Mouse (Mus musculus) induced T-regulatory cell, adult 2 months (primary cell): ENCODE data around the gene Odf3.
A peak's percentile ranks its signal among the peaks of the same experiment; 100 is the strongest.

Experiments
- DNase-seq: peaks from one replicate; pipeline ENCODE4 v3.0.0-alpha.2; 2012; ENCODE audit warnings: low read depth

The Odf3 gene

GRCm38 (mm10) chr7:140844905-140845665, 2.5 kb upstream of the Odf3 start, which contains the start of gene Scgb1c1:
TSS of gene Scgb1c1 (plus strand) at chr7:140845547.
- peak; percentile 94 for DNase-seq

GRCm38 (mm10) chr7:140845683-140846082, 1.9 kb upstream of the Odf3 start:
- DNase-seq = no peak

GRCm38 (mm10) chr7:140846676-140847075, 929 bp upstream of the Odf3 start:
- no peak for DNase-seq

GRCm38 (mm10) chr7:140848591-140848990, 986 bp downstream of the Odf3 start:
- no peak for DNase-seq

GRCm38 (mm10) chr7:140851916-140852315, 4.3 kb downstream of the Odf3 start:
- no peak for DNase-seq

- no peak for DNase-seq
Observed at GRCm38 (mm10) chr7:140853386-140853785, 5.8 kb downstream of the Odf3 start.

- DNase-seq = no peak
Observed at GRCm38 (mm10) chr7:140854483-140854882, 6.9 kb downstream of the Odf3 start.

- DNase-seq = no peak
Observed at GRCm38 (mm10) chr7:140855181-140855580, 7.6 kb downstream of the Odf3 start.

GRCm38 (mm10) chr7:140855860-140856784, 8.5 kb downstream of the Odf3 start, which contains the start of gene Gm45785:
TSS of gene Gm45785 (minus strand) at chr7:140856331.
- DNase-seq = peak; percentile 92

- DNase-seq = peak; percentile 92
Observed at GRCm38 (mm10) chr7:140856785-140857549, 9.4 kb downstream of the Odf3 start, which contains the start of gene Ric8a. TSS of gene Ric8a (plus strand) at chr7:140856957.

- DNase-seq = no peak
Observed at GRCm38 (mm10) chr7:140857550-140858505, 10.2 kb downstream of the Odf3 start, which contains the start of gene Bet1l. TSS of gene Bet1l (minus strand) at chr7:140857577.

GRCm38 (mm10) chr7:140858746-140859145, 11.1 kb downstream of the Odf3 start:
- no peak for DNase-seq

GRCm38 (mm10) chr7:140859997-140860396, 12.4 kb downstream of the Odf3 start:
- DNase-seq = no peak

GRCm38 (mm10) chr7:140860728-140861127, 13.1 kb downstream of the Odf3 start:
- DNase-seq = no peak

- no peak for DNase-seq
Observed at GRCm38 (mm10) chr7:140864761-140865160, 17.2 kb downstream of the Odf3 start.

- no peak for DNase-seq
Observed at GRCm38 (mm10) chr7:140874224-140874623, 26.6 kb downstream of the Odf3 start.

GRCm38 (mm10) chr7:140877364-140877763, 29.8 kb downstream of the Odf3 start:
- DNase-seq = no peak

GRCm38 (mm10) chr7:140879355-140879754, 31.8 kb downstream of the Odf3 start:
- DNase-seq = peak; percentile 14

- peak; percentile 12 for DNase-seq
Observed at GRCm38 (mm10) chr7:140880419-140880818, 32.8 kb downstream of the Odf3 start.

- peak; percentile 26 for DNase-seq
Observed at GRCm38 (mm10) chr7:140880865-140881515, 33.4 kb downstream of the Odf3 start.
